1 mouse cellular context compared by ENCODE assay signal in the genomic region with DNA sequence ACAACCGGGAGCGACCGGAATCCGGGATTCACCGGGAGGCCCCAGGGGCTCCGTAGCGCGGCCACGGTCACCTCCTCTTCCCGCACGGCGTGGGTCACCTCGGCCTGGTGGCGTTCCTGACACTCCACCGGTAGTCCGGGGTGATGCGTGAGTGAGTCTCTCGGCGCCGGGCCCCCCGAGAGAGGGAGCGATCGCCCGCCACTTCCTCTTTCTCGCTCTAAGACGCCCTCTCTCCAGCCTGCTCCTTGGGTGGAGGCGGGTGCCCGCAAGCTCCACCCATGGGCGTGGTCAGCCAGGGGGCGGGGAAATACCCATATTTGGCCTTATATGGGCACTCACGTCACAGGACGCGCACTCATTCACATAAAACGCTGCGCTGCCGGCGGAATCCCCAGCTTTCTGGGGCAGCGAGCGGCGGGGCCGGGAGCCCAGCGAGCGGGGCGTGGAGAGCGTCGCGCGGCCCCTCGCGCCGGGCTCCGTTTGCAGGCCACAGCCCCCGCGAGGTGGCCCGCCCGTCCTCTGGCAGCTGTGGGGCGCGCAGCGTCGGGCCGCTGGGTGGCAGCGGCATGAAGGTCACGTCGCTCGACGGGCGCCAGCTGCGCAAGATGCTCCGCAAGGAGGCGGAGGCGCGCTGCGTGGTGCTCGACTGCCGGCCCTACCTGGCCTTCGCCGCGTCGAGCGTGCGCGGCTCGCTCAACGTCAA.
A peak's percentile ranks its signal among the peaks of the same experiment; 100 is the strongest.
TF ChIP-seq lines count a peak whose summit lies in the region.

TSS of gene Dusp5 (plus strand) at position 358 of the 703 bp plus-strand sequence.

TF ChIP-seq in MEL, 35 proteins besides CTCF, POLR2A, EP300 and RAD21 (continued from another document):
- TF ChIP-seq CHD2 (IDR thresholded peaks at IDR 0.05; ENCODE audit: low read length) (no peak), USF1 (IDR thresholded peaks at IDR 0.05; ENCODE audit: low read depth, low read length) (no peak), SIN3A (IDR thresholded peaks at IDR 0.05; ENCODE audit: low read length) (peak; percentile 91), USF2 (IDR thresholded peaks at IDR 0.05; ENCODE audit: borderline replicate concordance in 1 of 2, insufficient read depth in 1 of 2, low read depth in 1 of 2, low read length in 2 of 2) (no peak), MYC (IDR thresholded peaks at IDR 0.05; ENCODE audit: low read depth, low read length) (0 out of 2 replicates have a peak, but pooled peaks have one; percentile 63), TAL1 (IDR thresholded peaks at IDR 0.05; ENCODE audit: low read length) (no peak)
TF ChIP-seq in MEL: peak in this region for 15.
